Mouse (Mus musculus) small intestine, adult 2 months (tissue): ENCODE measurements around the gene Mettl21e. TPM values are rescaled to one million over a fixed set of nuclear protein-coding genes. Genes with fewer than 3 reads are reported as not detected.
"Not testable (repeated sequence)": the region's sequence is repeated elsewhere in the genome, so short reads cannot be mapped to it uniquely, and the experiment has no call there.

Experiments used
- H3K27ac ChIP-seq: fragments of 200-500 bp; 2 replicates; pipeline ENCODE4 v1.5.1; 2012; ENCODE audit warnings: low read depth, low read length, control low read depth, inconsistent platforms; ENCODE audit not compliant: insufficient read depth
- H3K27me3 ChIP-seq: fragments of 200-500 bp; 2 replicates; pipeline ENCODE4 v1.6.1; 2012; ENCODE audit warnings: mild to moderate bottlenecking, moderate library complexity, low read length, inconsistent platforms; ENCODE audit not compliant: control insufficient read depth, insufficient read depth
- H3K36me3 ChIP-seq: fragments of 200-500 bp; 2 replicates; pipeline ENCODE4 v1.6.1; 2012; ENCODE audit warnings: mild to moderate bottlenecking, low read length, control low read depth, inconsistent platforms; ENCODE audit not compliant: control insufficient read depth, insufficient read depth
- H3K4me1 ChIP-seq: fragments of 200-500 bp; 2 replicates; pipeline ENCODE4 v1.6.1; 2012; ENCODE audit warnings: low read length, inconsistent platforms, mixed read lengths; ENCODE audit not compliant: control insufficient read depth, insufficient read depth, insufficient read length
- H3K4me3 ChIP-seq: fragments of 200-500 bp; 2 replicates; pipeline ENCODE4 v1.5.1; 2012; ENCODE audit warnings: low read depth, mild to moderate bottlenecking, control low read depth, inconsistent platforms, low read length, moderate library complexity
- CTCF ChIP-seq: fragments of 200-500 bp; IDR thresholded peaks from 2 replicates; pipeline ENCODE4 v1.5.1; 2012; ENCODE audit warnings: low read depth, mild to moderate bottlenecking, control low read depth, inconsistent platforms, low read length, moderate library complexity, mixed read lengths; ENCODE audit not compliant: insufficient replicate concordance, insufficient read length; ENCODE audit errors: extremely low read depth
- POLR2A ChIP-seq: fragments of 200-500 bp; IDR thresholded peaks from 2 replicates; pipeline ENCODE4 v1.6.1; 2012; ENCODE audit warnings: low read depth, mild to moderate bottlenecking, control low read depth, inconsistent platforms, low read length, moderate library complexity
- WGBS: fragments of 180-500 bp; shearing (Covaris S2); methylation state at CpG from one replicate; pipeline ENCODE4 v1.1.7; 2018; 5-methylcytosine and 5-hydroxymethylcytosine counted together
- polyA plus RNA-seq: library from polyadenylated mRNA; depleted of rRNA; stranded (reverse); fragments of >200 nt; gene quantifications from 2 replicates; pipeline ENCODE4 v1.2.3, GENCODE M21; 2012; rRNA removed

Gene Mettl21e
- polyA plus RNA-seq = not detected in 2 replicates

- Histone ChIP-seq H3K4me1 (no peaks in the 10 kb centered on the region), H3K36me3 (no peaks in the 10 kb centered on the region), H3K27me3 (no peaks in the 10 kb centered on the region), H3K27ac (no peak within 1 kb of the TSS), H3K4me3 (no peak within 1 kb of the TSS)
- TF ChIP-seq CTCF (no peak), POLR2A (no peak)
- WGBS = 70% methylated on average over 1 of the region's 1 CpGs
These were observed at the start of gene Mettl21e for GRCm38 (mm10) chr1:44218876-44219275. Gene Mettl21e, minus strand, starts transcription at chr1:44218961.

DNA sequence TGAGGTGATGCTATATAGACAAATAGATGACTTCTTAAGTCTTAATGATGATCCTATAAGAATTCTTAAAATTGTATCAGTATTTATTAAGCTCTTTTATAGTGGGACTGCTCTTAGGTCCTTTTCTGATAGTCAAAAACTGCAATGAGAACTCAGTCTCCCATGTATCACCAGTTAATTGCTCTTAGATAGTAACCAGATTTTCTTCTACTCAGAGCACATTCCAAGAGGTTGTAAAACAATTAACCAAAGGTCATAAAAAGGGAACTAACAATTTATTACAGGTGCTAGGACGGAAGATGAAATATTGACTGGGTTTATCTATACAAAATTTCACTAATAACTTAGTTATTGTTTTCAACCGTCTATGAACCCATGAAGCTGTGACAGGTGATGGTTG is 21.7 kb upstream of the Mettl21e start:
- 23% methylated on average over 2 of the region's 2 CpGs for WGBS

DNA sequence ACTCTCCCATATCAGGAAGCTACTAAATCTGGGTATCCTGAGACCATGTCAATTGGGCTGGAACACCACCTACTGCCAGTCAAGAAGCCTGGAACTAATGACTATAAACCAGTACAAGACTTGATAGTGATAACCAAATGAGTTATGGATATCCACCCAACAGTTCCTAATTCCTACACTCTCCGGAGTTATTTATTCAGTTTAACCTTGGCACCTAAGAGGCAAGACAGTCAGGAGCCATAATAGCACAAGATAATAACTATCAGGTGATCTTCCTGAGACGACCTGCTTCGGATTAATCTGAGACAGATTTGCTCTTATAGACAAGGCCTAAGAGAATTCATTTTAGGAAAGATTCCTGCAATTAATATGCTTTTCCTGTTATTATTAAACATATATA is 21.2 kb upstream of the Mettl21e start:
- 24% methylated on average over 3 of the region's 3 CpGs for WGBS
- Histone ChIP-seq H3K27me3 (no peaks in the 10 kb centered on the region), H3K27ac (no peak overlapping the region), H3K4me3 (no peak overlapping the region), H3K4me1 (no peaks in the 10 kb centered on the region), H3K36me3 (no peaks in the 10 kb centered on the region)
- no peak for TF ChIP-seq POLR2A
- no peak for TF ChIP-seq CTCF

More for the DNA sequence above, 21.7 kb upstream of the Mettl21e start:
- not testable (repeated sequence) for H3K4me3 ChIP-seq, H3K36me3 ChIP-seq, H3K4me1 ChIP-seq, H3K27me3 ChIP-seq, H3K27ac ChIP-seq

DNA sequence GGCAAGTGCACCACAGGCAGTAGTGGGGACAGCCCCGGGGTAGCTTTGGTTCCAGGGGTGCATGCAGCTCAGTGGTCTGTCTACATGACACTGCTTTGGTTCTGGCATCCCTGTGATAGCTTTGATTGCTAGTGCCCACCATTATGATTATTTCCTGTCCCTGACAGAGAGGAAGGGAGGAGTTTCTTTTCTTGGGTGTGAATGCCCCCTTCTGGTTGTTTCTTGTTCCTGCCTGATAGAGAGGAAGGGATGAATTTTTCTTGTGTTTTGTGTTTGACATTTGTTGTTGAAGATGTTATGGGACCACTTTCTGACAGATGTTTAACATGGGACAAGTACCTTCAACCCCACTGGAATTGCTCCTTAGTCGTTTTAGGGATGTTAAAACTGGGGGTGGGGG is 18.5 kb upstream of the Mettl21e start:
- H3K36me3 ChIP-seq = no peaks in the 10 kb centered on the region

GRCm38 (mm10) chr1:44235311-44235710 is 16.6 kb upstream of the Mettl21e start:
- Histone ChIP-seq H3K4me1 (no peaks in the 10 kb centered on the region), H3K27me3 (no peaks in the 10 kb centered on the region)
- TF ChIP-seq POLR2A (no peak), CTCF (no peak)

More for the DNA sequence above, 18.5 kb upstream of the Mettl21e start:
- TF ChIP-seq CTCF = no peak
- TF ChIP-seq POLR2A = no peak
- 80% methylated on average over 2 of the region's 2 CpGs for WGBS
- H3K4me1 ChIP-seq = no peaks in the 10 kb centered on the region
- H3K4me3 ChIP-seq = no peak overlapping the region
- no peaks in the 10 kb centered on the region for H3K27me3 ChIP-seq
- no peak overlapping the region for H3K27ac ChIP-seq

DNA sequence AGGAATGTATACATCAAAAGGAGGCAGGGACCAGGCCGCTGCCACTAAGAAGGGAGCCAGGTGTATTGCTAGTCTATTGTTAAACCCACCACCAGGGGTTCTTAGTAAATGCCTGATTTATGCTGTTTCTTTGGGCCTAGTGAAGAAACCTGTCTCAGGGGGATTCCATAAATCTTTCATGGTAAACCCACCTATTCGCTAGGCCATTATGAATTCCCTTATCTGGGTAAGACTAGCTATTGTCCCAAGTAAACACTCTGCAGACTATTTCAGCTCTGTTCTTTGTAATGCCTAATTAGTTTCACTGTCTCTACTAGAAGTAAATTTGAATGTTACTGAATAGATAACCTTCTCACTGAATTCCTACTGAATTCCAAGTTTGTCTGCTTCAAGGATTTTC is 15.8 kb upstream of the Mettl21e start:
- H3K4me3 ChIP-seq, H3K27me3 ChIP-seq, H3K27ac ChIP-seq, H3K36me3 ChIP-seq, H3K4me1 ChIP-seq: not testable (repeated sequence)
- WGBS = 97% methylated on average over 2 of the region's 2 CpGs

More at GRCm38 (mm10) chr1:44235311-44235710, 16.6 kb upstream of the Mettl21e start:
- Histone ChIP-seq H3K36me3 (no peaks in the 10 kb centered on the region), H3K27ac (no peak overlapping the region), H3K4me3 (no peak overlapping the region)
- WGBS = 44% methylated on average over 2 of the region's 2 CpGs

DNA sequence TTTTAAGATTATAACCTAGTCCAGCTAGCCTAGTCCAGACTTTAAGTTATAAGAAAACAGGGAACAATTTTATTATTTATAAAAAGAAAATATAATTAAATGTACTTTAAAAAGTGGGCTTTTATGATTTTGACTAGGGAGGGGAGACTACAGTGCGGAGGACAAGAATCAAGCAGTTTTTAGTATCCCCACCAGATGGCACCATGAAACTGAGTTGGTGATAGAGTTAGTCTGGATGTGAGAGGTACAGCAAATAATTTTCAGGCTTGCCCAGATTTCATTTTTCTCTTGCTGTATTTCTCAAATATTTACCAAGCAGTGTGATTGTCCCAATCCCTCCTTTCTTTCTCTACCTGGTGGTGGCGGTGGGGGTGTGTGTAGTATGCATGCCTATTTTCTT is 10.3 kb upstream of the Mettl21e start:
- 32% methylated on average over 2 of the region's 2 CpGs for whole genome bisulfite sequencing
- TF ChIP-seq POLR2A (no peak), CTCF (no peak)

DNA sequence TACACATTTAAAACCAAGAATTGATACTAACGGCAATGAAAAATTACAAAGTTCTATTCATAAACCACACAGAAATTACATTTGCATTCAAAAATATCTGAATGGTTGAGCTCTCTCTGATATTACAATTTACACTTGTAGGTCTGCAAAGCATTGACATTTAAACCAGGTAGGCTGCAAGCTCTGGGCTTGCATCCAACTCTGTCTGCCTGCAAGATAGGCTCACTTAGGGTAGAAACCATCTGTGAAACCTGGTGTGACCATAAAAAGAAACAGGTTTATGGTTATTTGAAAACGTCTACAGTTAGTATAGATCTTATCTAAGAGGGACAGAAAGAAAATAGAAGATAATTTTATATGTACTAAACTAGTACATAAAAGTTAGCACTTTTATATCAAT is 1.6 kb downstream of the Mettl21e start:
- TF ChIP-seq CTCF (no peak), POLR2A (no peak)
- Histone ChIP-seq H3K27me3 (no peaks in the 10 kb centered on the region), H3K36me3 (no peaks in the 10 kb centered on the region), H3K4me1 (no peaks in the 10 kb centered on the region), H3K27ac (no peak overlapping the region), H3K4me3 (no peak overlapping the region)
- WGBS = 48% methylated on average over 2 of the region's 2 CpGs

More for the DNA sequence above, 10.3 kb upstream of the Mettl21e start:
- H3K4me1 ChIP-seq = no peaks in the 10 kb centered on the region
- no peaks in the 10 kb centered on the region; the same call in 1 of the 2 replicates for H3K27me3 ChIP-seq
- no peaks in the 10 kb centered on the region for H3K36me3 ChIP-seq
- H3K27ac ChIP-seq = no peak overlapping the region
- H3K4me3 ChIP-seq = no peak overlapping the region
